Comparison of ENCODE assay signal across 9 mouse cellular contexts in the genomic region with DNA sequence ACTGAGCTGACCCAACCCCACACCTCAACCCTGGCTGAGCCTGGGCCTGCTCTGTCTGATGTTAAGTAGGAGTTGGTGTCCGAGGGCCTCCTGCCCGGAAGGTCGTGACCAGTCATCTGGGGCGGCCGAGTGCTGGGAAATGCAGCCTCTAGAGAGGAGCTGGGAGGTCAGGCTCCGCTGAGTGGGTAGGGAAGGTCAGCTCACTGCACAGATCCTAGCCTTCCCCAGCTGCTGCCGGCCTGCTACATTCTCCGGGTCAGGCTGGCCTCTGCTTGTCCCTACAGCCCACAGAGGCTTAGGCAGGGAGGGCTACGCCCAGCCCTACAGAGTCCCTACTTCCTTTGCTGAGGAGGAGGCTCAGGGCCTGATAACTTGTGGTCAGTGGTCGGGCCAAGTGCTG. TPM values are rescaled to one million over a fixed set of nuclear protein-coding genes. Genes with fewer than 3 reads are reported as not detected.
DNase-seq lines count a peak whose midpoint lies in the region; ATAC-seq lines count a peak whose summit lies in the region.
"Had no signal": no experiment of that assay in that cellular context is flagged by ENCODE, and none has a peak within 500 bp of the region (broad histone marks: within the 10 kb centered on the region; RNA-seq: fewer than 3 reads in every experiment).

No protein-coding gene starts in this region.

- no peak overlapping the region for H3K4me3 ChIP-seq in kidney, embryonic 14.5 days (ENCODE audit: low read length)
- 0 out of 2 replicates have a peak overlapping the region, but pooled peaks have one; percentile 5 for H3K4me3 ChIP-seq in brown adipose tissue, adult 24 weeks (ENCODE audit: insufficient read depth, low read depth, low read length)
- H3K4me3 ChIP-seq in embryonic facial prominence, embryonic 15.5 days (replicated peaks), result no peak overlapping the region
- no peak overlapping the region for H3K4me3 ChIP-seq in limb, embryonic 13.5 days
- H3K4me3 ChIP-seq: neural tube, embryonic 12.5 days had no signal

- ATAC-seq in kidney, embryonic 14.5 days (ENCODE audit: low FRiP score, low TSS enrichment), result no peak
- peak; percentile 12; the same call in 1 of the 2 replicates for ATAC-seq in embryonic facial prominence, embryonic 15.5 days (ENCODE audit: insufficient number of reproducible peaks, low FRiP score, low TSS enrichment, low read depth)
- no peak for ATAC-seq in limb, embryonic 13.5 days (ENCODE audit: low FRiP score, low read depth)

- 21% methylated on average over 10 of the region's 10 CpGs for WGBS in kidney, embryonic 14.5 days
- WGBS in embryonic facial prominence, embryonic 15.5 days, result 52% methylated on average over 10 of the region's 10 CpGs
- WGBS in limb, embryonic 13.5 days, result 53% methylated on average over 10 of the region's 10 CpGs

- no peak overlapping the region for H3K4me2 ChIP-seq in kidney, embryonic 14.5 days (replicated peaks; ENCODE audit: low read depth, low read length)
- H3K4me2 ChIP-seq in embryonic facial prominence, embryonic 15.5 days (replicated peaks), result no peak overlapping the region
- no peak overlapping the region for H3K4me2 ChIP-seq in limb, embryonic 13.5 days (replicated peaks)

- no peak overlapping the region for H3K27ac ChIP-seq in kidney, embryonic 14.5 days (ENCODE audit: low read depth, low read length)
- peak overlapping the region; percentile 98 for H3K27ac ChIP-seq in brown adipose tissue, adult 24 weeks (replicated peaks; ENCODE audit: low read depth, low read length)
- H3K27ac ChIP-seq in embryonic facial prominence, embryonic 15.5 days (replicated peaks), result no peak overlapping the region
- H3K27ac ChIP-seq in limb, embryonic 13.5 days, result no peak overlapping the region
- H3K27ac ChIP-seq: hindbrain, embryonic 14.5 days; neural tube, embryonic 12.5 days had no signal

- peaks cover 35% of the 10 kb centered on the region for H3K4me1 ChIP-seq in kidney, embryonic 14.5 days (ENCODE audit: control insufficient read depth, insufficient read depth, low read length)
- H3K4me1 ChIP-seq in brown adipose tissue, adult 24 weeks (ENCODE audit: control insufficient read depth, insufficient read depth, insufficient read length, low read length), result peaks cover 38% of the 10 kb centered on the region
- H3K4me1 ChIP-seq in embryonic facial prominence, embryonic 15.5 days, result peaks cover 32% of the 10 kb centered on the region
- peaks cover 54% of the 10 kb centered on the region for H3K4me1 ChIP-seq in limb, embryonic 13.5 days

- no peaks in the 10 kb centered on the region for H3K36me3 ChIP-seq in kidney, embryonic 14.5 days (ENCODE audit: control insufficient read depth, insufficient read depth, low read length)
- H3K36me3 ChIP-seq in embryonic facial prominence, embryonic 15.5 days, result no peaks in the 10 kb centered on the region
- H3K36me3 ChIP-seq in limb, embryonic 13.5 days, result no peaks in the 10 kb centered on the region
- H3K36me3 ChIP-seq: neural tube, embryonic 12.5 days had no signal

- peak; percentile 44 for DNase-seq in kidney, adult 18-20 months
- no peak for DNase-seq in T-cell, adult 2 months (ENCODE audit: low spot score)
- DNase-seq in gastrocnemius, postnatal 25 days, result no peak

- H3K9me3 ChIP-seq in kidney, embryonic 14.5 days (ENCODE audit: control insufficient read depth, low read length), result no peaks in the 10 kb centered on the region
- no peaks in the 10 kb centered on the region for H3K9me3 ChIP-seq in embryonic facial prominence, embryonic 15.5 days (replicated peaks)
- no peaks in the 10 kb centered on the region for H3K9me3 ChIP-seq in limb, embryonic 13.5 days
- H3K9me3 ChIP-seq: neural tube, embryonic 12.5 days had no signal

- H3K9ac ChIP-seq in kidney, embryonic 14.5 days (ENCODE audit: low read depth, low read length), result no peak overlapping the region
- H3K9ac ChIP-seq in embryonic facial prominence, embryonic 15.5 days, result no peak overlapping the region
- peak overlapping the region; percentile 19; the same call in 1 of the 2 replicates for H3K9ac ChIP-seq in limb, embryonic 13.5 days
- H3K9ac ChIP-seq: hindbrain, embryonic 14.5 days; neural tube, embryonic 12.5 days had no signal

- H3K27me3 ChIP-seq in kidney, embryonic 14.5 days (ENCODE audit: control insufficient read depth, insufficient read depth, low read length), result no peaks in the 10 kb centered on the region
- H3K27me3 ChIP-seq in embryonic facial prominence, embryonic 15.5 days, result no peaks in the 10 kb centered on the region
- peaks cover 6% of the 10 kb centered on the region; the same call in 1 of the 2 replicates for H3K27me3 ChIP-seq in limb, embryonic 13.5 days

RNA-seq across cellular contexts. Expression of a gene that starts 22.3 kb away (rescaled TPM):
- 269 and 294 TPM in 2 replicates for polyA plus RNA-seq in kidney, embryonic 14.5 days (2014; fragmentation: Nextera tagmentation; extraction: Ambion mirVana)
- 696 and 736 TPM in 2 replicates for polyA plus RNA-seq in brown adipose tissue, adult 24 weeks (2012; ENCODE audit: insufficient read depth, insufficient read length, missing spikeins)
- 225 and 235 TPM in 2 replicates for polyA plus RNA-seq in embryonic facial prominence, embryonic 15.5 days (2015; fragmentation: Nextera tagmentation; extraction: Ambion mirVana)
- 237 and 238 TPM in 2 replicates for polyA plus RNA-seq in limb, embryonic 13.5 days (2015; fragmentation: Nextera tagmentation; extraction: Ambion mirVana)
- total RNA-seq in gastrocnemius, postnatal 25 days (2021), result 100 to 1,000 TPM; 210 to 254 TPM

RNA-seq across cellular contexts. Expression of a gene that starts 50.0 kb away (rescaled TPM):
- polyA plus RNA-seq in kidney, embryonic 14.5 days (2014; fragmentation: Nextera tagmentation; extraction: Ambion mirVana), result 4.2 and 6.2 TPM in 2 replicates
- polyA plus RNA-seq in brown adipose tissue, adult 24 weeks (2012; ENCODE audit: insufficient read depth, insufficient read length, missing spikeins), result 0.67 and 0.79 TPM in 2 replicates
- 4.9 and 6.1 TPM in 2 replicates for polyA plus RNA-seq in embryonic facial prominence, embryonic 15.5 days (2015; fragmentation: Nextera tagmentation; extraction: Ambion mirVana)
- polyA plus RNA-seq in limb, embryonic 13.5 days (2015; fragmentation: Nextera tagmentation; extraction: Ambion mirVana), result 6.2 and 6.9 TPM in 2 replicates
- under 1 TPM; 0.54 to 0.86 TPM for total RNA-seq in gastrocnemius, postnatal 25 days (2021)
